Mouse (Mus musculus): ENCODE data around the gene Tldc2. TPM values are rescaled to one million over a fixed set of nuclear protein-coding genes. Genes with fewer than 3 reads are reported as not detected.

The Tldc2 gene
- polyA plus RNA-seq, 1 experiment from 2014 or later: not detected

- Histone ChIP-seq H3K4me3 (no peak overlapping the region), H3K36me3 (peaks cover 11% of the 10 kb centered on the region), H3K4me2 (0 out of 2 replicates have a peak overlapping the region, but pooled peaks have one; percentile 16), H3K27me3 (no peaks in the 10 kb centered on the region), H3K9me3 (replicated peaks) (no peaks in the 10 kb centered on the region), H3K4me1 (replicated peaks) (peaks cover 14% of the 10 kb centered on the region), H3K9ac (no peak overlapping the region), H3K27ac (no peak overlapping the region)
- no peak for ATAC-seq (replicated peaks; ENCODE audit: insufficient number of reproducible peaks, insufficient read depth, low FRiP score, low read depth)
- WGBS: 65% methylated on average over 11 of the region's 11 CpGs
Observed at GRCm38 (mm10) chr2:157129601-157130164, 42.8 kb downstream of the Tldc2 start.

DNA sequence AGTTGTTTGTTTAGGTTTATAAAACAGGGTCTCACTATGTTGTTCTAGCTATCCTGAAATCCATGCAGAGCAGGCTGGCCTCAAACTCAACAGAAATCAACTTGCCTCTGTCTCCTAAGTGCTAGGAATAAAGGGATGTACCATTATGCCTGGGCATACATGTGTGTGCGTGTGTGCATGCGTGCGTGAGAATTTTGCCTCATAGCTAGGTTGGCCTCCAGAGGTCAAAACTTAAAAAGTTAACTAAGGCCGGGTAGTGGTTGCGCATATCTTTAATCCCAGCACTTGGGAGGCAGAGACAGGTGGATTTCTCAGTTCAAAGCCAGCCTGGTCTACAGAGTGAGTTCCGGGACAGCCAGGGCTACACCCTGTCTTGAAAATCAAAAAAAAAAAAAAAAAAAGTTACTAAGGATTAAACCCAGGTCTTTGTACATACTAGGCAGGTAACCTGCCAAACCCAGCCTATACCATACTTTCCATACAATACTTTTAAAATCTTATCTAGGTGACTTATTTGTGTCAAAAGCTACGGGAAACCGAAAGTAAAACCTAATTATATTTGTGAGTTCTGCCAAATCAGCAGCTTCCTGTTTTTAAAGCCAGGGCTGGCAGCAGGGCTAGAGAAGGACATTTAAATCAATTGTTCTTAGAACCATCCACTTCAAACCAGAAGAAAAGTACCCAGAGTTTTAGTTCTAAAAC, 44.1 kb downstream of the Tldc2 start:
- 70% methylated on average over 8 of the region's 8 CpGs for WGBS
- no peaks in the 10 kb centered on the region for H3K9me3 ChIP-seq (replicated peaks)
- H3K36me3 ChIP-seq: peaks cover 10% of the 10 kb centered on the region
- no peaks in the 10 kb centered on the region for H3K27me3 ChIP-seq
- H3K4me1 ChIP-seq (replicated peaks): peaks cover 14% of the 10 kb centered on the region
- no peak overlapping the region for H3K4me2 ChIP-seq
- no peak overlapping the region for H3K27ac ChIP-seq
- no peak overlapping the region for H3K9ac ChIP-seq
- no peak for ATAC-seq (replicated peaks; ENCODE audit: insufficient number of reproducible peaks, insufficient read depth, low FRiP score, low read depth)
- no peak overlapping the region for H3K4me3 ChIP-seq

GRCm38 (mm10) chr2:157132086-157132485, 45.2 kb downstream of the Tldc2 start:
- ATAC-seq (replicated peaks; ENCODE audit: insufficient number of reproducible peaks, insufficient read depth, low FRiP score, low read depth): no peak
- Histone ChIP-seq H3K27ac (no peak overlapping the region), H3K9me3 (replicated peaks) (no peaks in the 10 kb centered on the region), H3K4me3 (no peak overlapping the region), H3K4me2 (no peak overlapping the region), H3K9ac (no peak overlapping the region), H3K4me1 (replicated peaks) (peaks cover 14% of the 10 kb centered on the region), H3K36me3 (no peaks in the 10 kb centered on the region), H3K27me3 (no peaks in the 10 kb centered on the region)
- WGBS: 82% methylated on average over 1 of the region's 1 CpGs

DNA sequence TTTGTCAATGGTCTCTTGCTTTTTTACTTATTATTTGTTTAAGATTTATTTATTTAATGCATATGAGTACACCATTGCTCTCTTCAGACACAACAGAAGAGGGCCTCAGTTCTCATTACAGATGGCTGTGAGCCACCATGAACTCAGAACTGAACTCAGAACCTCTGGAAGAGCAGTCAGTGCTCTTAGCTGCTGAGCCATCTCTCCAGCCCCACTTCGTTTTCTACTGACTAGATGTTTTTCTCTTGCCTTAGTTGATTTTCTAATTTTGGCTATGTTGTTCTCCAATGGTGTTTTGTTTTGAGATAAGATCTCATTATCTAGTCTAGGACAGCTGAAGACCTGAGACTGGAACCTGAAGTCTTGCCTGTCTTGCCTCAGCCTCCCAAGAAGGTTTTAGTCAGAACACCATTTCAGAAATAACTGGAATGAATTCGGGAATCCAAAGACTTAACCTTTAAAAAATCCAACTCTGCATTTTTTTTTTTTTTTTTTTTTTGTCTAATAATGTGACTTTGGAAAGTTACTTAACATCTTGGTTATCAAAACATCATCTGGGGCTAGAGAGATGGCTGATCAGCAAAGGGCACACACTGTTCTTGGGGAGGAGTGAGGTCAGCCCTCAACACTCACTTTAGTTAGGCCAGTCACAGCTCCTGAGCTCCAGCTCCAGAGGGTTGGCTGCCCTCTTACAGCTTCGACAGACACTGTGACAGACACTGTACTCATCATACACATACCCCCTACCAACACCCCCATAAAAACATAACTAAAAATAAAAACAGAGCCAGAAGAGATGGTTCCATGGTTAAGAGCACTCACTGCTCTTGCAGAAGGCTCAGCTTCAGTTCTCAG, 46.1 kb downstream of the Tldc2 start:
- Histone ChIP-seq H3K4me1 (replicated peaks) (peaks cover 14% of the 10 kb centered on the region), H3K9me3 (replicated peaks) (no peaks in the 10 kb centered on the region), H3K4me3 (peak overlapping the region; percentile 7; the same call in 1 of the 2 replicates), H3K36me3 (no peaks in the 10 kb centered on the region), H3K9ac (no peak overlapping the region), H3K4me2 (no peak overlapping the region), H3K27me3 (no peaks in the 10 kb centered on the region), H3K27ac (no peak overlapping the region)
- WGBS: 63% methylated on average over 3 of the region's 3 CpGs
- no peak for ATAC-seq (replicated peaks; ENCODE audit: insufficient number of reproducible peaks, insufficient read depth, low FRiP score, low read depth)

GRCm38 (mm10) chr2:157133769-157134478, 47.1 kb downstream of the Tldc2 start:
- Histone ChIP-seq H3K4me3 (peak overlapping the region; percentile 67), H3K36me3 (no peaks in the 10 kb centered on the region), H3K9ac (peak overlapping the region; percentile 72), H3K27ac (peak overlapping the region; percentile 76), H3K27me3 (no peaks in the 10 kb centered on the region), H3K4me2 (peak overlapping the region; percentile 95), H3K9me3 (replicated peaks) (no peaks in the 10 kb centered on the region), H3K4me1 (replicated peaks) (peaks cover 14% of the 10 kb centered on the region)
- ATAC-seq (replicated peaks; ENCODE audit: insufficient number of reproducible peaks, insufficient read depth, low FRiP score, low read depth): no peak
- WGBS: 17% methylated on average over 11 of the region's 11 CpGs

DNA sequence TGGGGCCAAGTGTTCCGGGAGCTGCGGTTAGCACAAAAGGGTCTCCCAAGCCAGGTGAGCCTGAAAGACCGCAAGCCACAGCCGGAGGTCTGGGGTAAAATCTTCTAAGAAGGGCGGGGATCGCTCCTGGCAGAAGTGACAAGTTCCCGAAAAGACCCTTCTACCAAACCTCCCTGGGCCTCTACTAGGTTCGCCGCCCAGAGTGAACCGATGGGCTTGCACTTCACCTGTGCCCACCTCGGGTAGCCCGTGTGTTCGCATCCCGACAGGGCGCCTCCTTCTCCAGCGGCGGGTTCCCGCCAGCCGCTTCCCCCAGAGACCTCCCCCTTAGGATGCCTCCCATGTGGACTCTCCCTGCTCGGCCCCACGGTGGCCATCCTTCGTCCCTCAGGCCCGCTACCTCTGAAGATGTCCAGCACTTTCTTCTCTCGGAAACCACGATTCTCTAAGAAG, 47.6 kb downstream of the Tldc2 start:
- Histone ChIP-seq H3K36me3 (no peaks in the 10 kb centered on the region), H3K4me1 (replicated peaks) (peaks cover 14% of the 10 kb centered on the region), H3K4me3 (peak overlapping the region; percentile 67), H3K4me2 (peak overlapping the region; percentile 95), H3K9me3 (replicated peaks) (no peaks in the 10 kb centered on the region), H3K27me3 (no peaks in the 10 kb centered on the region), H3K9ac (peak overlapping the region; percentile 72), H3K27ac (peak overlapping the region; percentile 76)
- WGBS: under 1% methylated on average over 25 of the region's 25 CpGs
- peak; percentile 61 for ATAC-seq (replicated peaks; ENCODE audit: insufficient number of reproducible peaks, insufficient read depth, low FRiP score, low read depth)

GRCm38 (mm10) chr2:157135014-157135413, 48.2 kb downstream of the Tldc2 start, which contains the start of gene Samhd1:
Samhd1 (minus strand) TSS chr2:157135265.
- Histone ChIP-seq H3K4me1 (replicated peaks) (peaks cover 14% of the 10 kb centered on the region), H3K27ac (peak within 1 kb of the TSS; percentile 76), H3K9ac (peak within 1 kb of the TSS; percentile 72), H3K36me3 (no peaks in the 10 kb centered on the region), H3K9me3 (replicated peaks) (0 out of 2 replicates have a peak, but pooled peaks cover 4% of the 10 kb centered on the region), H3K27me3 (no peaks in the 10 kb centered on the region), H3K4me2 (peak within 1 kb of the TSS; percentile 95), H3K4me3 (peak within 1 kb of the TSS; percentile 67)
- peak; percentile 91 for ATAC-seq (replicated peaks; ENCODE audit: insufficient number of reproducible peaks, insufficient read depth, low FRiP score, low read depth)
- WGBS: under 1% methylated on average over 32 of the region's 32 CpGs

DNA sequence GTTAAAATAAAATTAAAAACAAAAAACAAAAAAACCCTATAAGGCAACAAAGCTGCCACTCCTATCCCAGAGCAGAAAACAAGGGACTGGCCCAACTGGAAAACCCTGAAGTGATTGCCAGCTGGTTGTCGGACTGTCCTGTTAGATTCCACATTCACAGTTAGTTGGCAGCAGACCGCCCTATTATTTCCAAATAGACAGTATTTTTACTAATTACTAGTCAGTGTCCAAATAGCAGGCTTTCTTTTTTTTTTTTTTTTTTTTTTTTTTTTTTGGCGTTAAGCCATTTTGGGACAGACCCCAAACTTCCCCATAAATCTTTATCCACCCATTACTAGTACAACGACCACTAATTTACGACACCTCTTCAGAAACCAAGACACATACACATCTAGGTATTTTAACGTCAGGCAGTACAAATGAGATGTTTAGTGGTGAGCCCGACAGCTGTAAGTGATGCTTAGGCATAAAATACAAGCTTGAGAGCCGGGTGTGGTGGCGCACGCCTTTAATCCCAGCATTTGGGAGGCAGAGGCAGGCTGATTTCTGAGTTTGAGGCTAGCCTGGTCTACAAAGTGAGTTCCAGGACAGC, 48.8 kb downstream of the Tldc2 start:
- 87% methylated on average over 10 of the region's 10 CpGs for WGBS
- 0 out of 2 replicates have a peak, but pooled peaks cover 7% of the 10 kb centered on the region for H3K9me3 ChIP-seq (replicated peaks)
- H3K27ac ChIP-seq: peak overlapping the region; percentile 76
- peak overlapping the region; percentile 67 for H3K4me3 ChIP-seq
- H3K4me1 ChIP-seq (replicated peaks): peaks cover 14% of the 10 kb centered on the region
- H3K4me2 ChIP-seq: peak overlapping the region; percentile 95
- no peaks in the 10 kb centered on the region for H3K36me3 ChIP-seq
- ATAC-seq (replicated peaks; ENCODE audit: insufficient number of reproducible peaks, insufficient read depth, low FRiP score, low read depth): no peak
- H3K9ac ChIP-seq: peak overlapping the region; percentile 72
- H3K27me3 ChIP-seq: no peaks in the 10 kb centered on the region

- no peak overlapping the region for H3K4me3 ChIP-seq
- H3K4me2 ChIP-seq: no peak overlapping the region
- WGBS: 86% methylated on average over 4 of the region's 4 CpGs
- 0 out of 2 replicates have a peak, but pooled peaks cover 7% of the 10 kb centered on the region for H3K9me3 ChIP-seq (replicated peaks)
- H3K36me3 ChIP-seq: no peaks in the 10 kb centered on the region
- H3K27me3 ChIP-seq: no peaks in the 10 kb centered on the region
- no peak for ATAC-seq (replicated peaks; ENCODE audit: insufficient number of reproducible peaks, insufficient read depth, low FRiP score, low read depth)
- H3K27ac ChIP-seq: no peak overlapping the region
- H3K9ac ChIP-seq: no peak overlapping the region
- H3K4me1 ChIP-seq (replicated peaks): peaks cover 14% of the 10 kb centered on the region
Observed at GRCm38 (mm10) chr2:157136176-157136575, 49.3 kb downstream of the Tldc2 start.

- Histone ChIP-seq H3K27ac (no peak overlapping the region), H3K36me3 (no peaks in the 10 kb centered on the region), H3K4me2 (no peak overlapping the region), H3K4me3 (no peak overlapping the region), H3K9ac (no peak overlapping the region), H3K4me1 (replicated peaks) (peaks cover 14% of the 10 kb centered on the region), H3K9me3 (replicated peaks) (0 out of 2 replicates have a peak, but pooled peaks cover 7% of the 10 kb centered on the region), H3K27me3 (no peaks in the 10 kb centered on the region)
- no peak for ATAC-seq (replicated peaks; ENCODE audit: insufficient number of reproducible peaks, insufficient read depth, low FRiP score, low read depth)
- WGBS: 71% methylated on average over 2 of the region's 2 CpGs
Observed at GRCm38 (mm10) chr2:157136646-157137045, 49.8 kb downstream of the Tldc2 start.

Measured in heart, embryonic 15.5 days (tissue).